Mouse (Mus musculus) forebrain, embryonic 16.5 days (tissue): ENCODE data around the gene Aco1. TPM values are rescaled to one million over a fixed set of nuclear protein-coding genes. Genes with fewer than 3 reads are reported as not detected.
A peak's percentile ranks its signal among the peaks of the same experiment; 100 is the strongest.

ENCODE experiments used
- ATAC-seq: fragments of 200-750 bp; cut with Nextera tagmentation; 2 replicates; pipeline ENCODE4 v1.8.0; 2017; ENCODE audit warnings: mild to moderate bottlenecking, moderate library complexity
- H3K27ac ChIP-seq: fragments of 300-500 bp; sonication (generic); 2 replicates; pipeline ENCODE4 v1.5.1; 2014; ENCODE audit warnings: low read length, control low read depth
- H3K27me3 ChIP-seq: fragments of 300-500 bp; sonication (generic); replicated peaks from 2 replicates; pipeline ENCODE4 v1.6.1; 2014; ENCODE audit warnings: low read length; ENCODE audit not compliant: control insufficient read depth, insufficient read depth
- H3K36me3 ChIP-seq: fragments of 300-500 bp; sonication (generic); 2 replicates; pipeline ENCODE4 v1.6.1; 2014; ENCODE audit not compliant: control insufficient read depth, insufficient read depth
- H3K4me1 ChIP-seq: fragments of 300-500 bp; sonication (generic); replicated peaks from 2 replicates; pipeline ENCODE4 v1.6.1; 2014; ENCODE audit warnings: low read length; ENCODE audit not compliant: control insufficient read depth, insufficient read depth
- H3K4me2 ChIP-seq: fragments of 300-500 bp; sonication (generic); 2 replicates; pipeline ENCODE4 v1.6.1; 2014; ENCODE audit warnings: mild to moderate bottlenecking, low read length, control low read depth
- H3K4me3 ChIP-seq: fragments of 300-500 bp; sonication (generic); replicated peaks from 2 replicates; pipeline ENCODE4 v1.5.1; 2014; ENCODE audit warnings: mild to moderate bottlenecking, low read length, control low read depth
- H3K9ac ChIP-seq: fragments of 300-500 bp; sonication (generic); replicated peaks from 2 replicates; pipeline ENCODE4 v1.6.1; 2014; ENCODE audit warnings: low read depth, low read length, control low read depth
- H3K9me3 ChIP-seq: fragments of 300-500 bp; sonication (generic); 2 replicates; pipeline ENCODE4 v1.6.1; 2016; ENCODE audit warnings: low read length; ENCODE audit not compliant: control insufficient read depth
- WGBS: fragments of 180-500 bp; shearing (Covaris S2); extraction: QIAGEN DNeasy Blood & Tissue Kit; methylation state at CpG from one replicate; pipeline ENCODE4 v1.1.7; 2014; 5-methylcytosine and 5-hydroxymethylcytosine counted together
- polyA plus RNA-seq: library from polyadenylated mRNA; unstranded; fragments of >200 nt; fragmentation: Nextera tagmentation; extraction: Ambion mirVana; gene quantifications from 2 replicates; pipeline ENCODE4 v1.2.1, GENCODE M21; 2015

The Aco1 gene
- polyA plus RNA-seq, 1 experiment from 2014 or later = 54.3 TPM

- no peak overlapping the region for H3K4me3 ChIP-seq
- no peak overlapping the region for H3K9ac ChIP-seq
- no peaks in the 10 kb centered on the region for H3K27me3 ChIP-seq
- no peaks in the 10 kb centered on the region for H3K9me3 ChIP-seq
- 91% methylated on average over 4 of the region's 4 CpGs for WGBS
- no peak overlapping the region for H3K27ac ChIP-seq
- H3K36me3 ChIP-seq = no peaks in the 10 kb centered on the region
- H3K4me1 ChIP-seq = no peaks in the 10 kb centered on the region
- H3K4me2 ChIP-seq = no peak overlapping the region
- no peak for ATAC-seq
Measured at GRCm38 (mm10) chr4:40136519-40136918, 6.4 kb upstream of the Aco1 start.

- Histone ChIP-seq H3K4me2 (no peak overlapping the region), H3K4me1 (peaks cover 15% of the 10 kb centered on the region), H3K9me3 (no peaks in the 10 kb centered on the region), H3K9ac (no peak overlapping the region), H3K36me3 (no peaks in the 10 kb centered on the region), H3K27me3 (no peaks in the 10 kb centered on the region), H3K4me3 (no peak overlapping the region), H3K27ac (no peak overlapping the region)
- no peak for ATAC-seq
- WGBS = 79% methylated on average over 3 of the region's 3 CpGs
Measured at GRCm38 (mm10) chr4:40139663-40140255, 3.1 kb upstream of the Aco1 start.

GRCm38 (mm10) chr4:40143533-40143871 lies 621 bp downstream of the Aco1 start:
- peak overlapping the region; percentile 91 for H3K27ac ChIP-seq
- peak overlapping the region; percentile 75 for H3K9ac ChIP-seq
- H3K9me3 ChIP-seq = no peaks in the 10 kb centered on the region
- peak overlapping the region; percentile 71 for H3K4me2 ChIP-seq
- no peaks in the 10 kb centered on the region for H3K36me3 ChIP-seq
- H3K4me1 ChIP-seq = peaks cover 20% of the 10 kb centered on the region
- WGBS = under 1% methylated on average over 27 of the region's 27 CpGs
- H3K27me3 ChIP-seq = no peaks in the 10 kb centered on the region
- peak overlapping the region; percentile 81 for H3K4me3 ChIP-seq
- no peak for ATAC-seq

GRCm38 (mm10) chr4:40144543-40144942 lies 1.7 kb downstream of the Aco1 start:
- Histone ChIP-seq H3K9ac (no peak overlapping the region), H3K27ac (no peak overlapping the region), H3K4me1 (peaks cover 20% of the 10 kb centered on the region), H3K4me3 (peak overlapping the region; percentile 81), H3K9me3 (no peaks in the 10 kb centered on the region), H3K4me2 (peak overlapping the region; percentile 71), H3K27me3 (no peaks in the 10 kb centered on the region), H3K36me3 (no peaks in the 10 kb centered on the region)
- WGBS = 20% methylated on average over 1 of the region's 1 CpGs
- ATAC-seq = no peak

GRCm38 (mm10) chr4:40144981-40145380 lies 2.1 kb downstream of the Aco1 start:
- Histone ChIP-seq H3K36me3 (no peaks in the 10 kb centered on the region), H3K27ac (no peak overlapping the region), H3K27me3 (no peaks in the 10 kb centered on the region), H3K4me1 (peaks cover 20% of the 10 kb centered on the region), H3K4me2 (peak overlapping the region; percentile 71), H3K9ac (no peak overlapping the region), H3K9me3 (no peaks in the 10 kb centered on the region), H3K4me3 (no peak overlapping the region)
- ATAC-seq = no peak
- 63% methylated on average over 3 of the region's 3 CpGs for WGBS

- no peak for ATAC-seq
- no peak overlapping the region for H3K27ac ChIP-seq
- no peak overlapping the region for H3K4me2 ChIP-seq
- H3K9me3 ChIP-seq = no peaks in the 10 kb centered on the region
- H3K4me3 ChIP-seq = no peak overlapping the region
- H3K4me1 ChIP-seq = peaks cover 13% of the 10 kb centered on the region
- 91% methylated on average over 5 of the region's 5 CpGs for WGBS
- H3K36me3 ChIP-seq = no peaks in the 10 kb centered on the region
- no peak overlapping the region for H3K9ac ChIP-seq
- H3K27me3 ChIP-seq = no peaks in the 10 kb centered on the region
Measured at GRCm38 (mm10) chr4:40148281-40148680, 5.4 kb downstream of the Aco1 start.

GRCm38 (mm10) chr4:40150046-40150445 lies 7.2 kb downstream of the Aco1 start:
- H3K4me3 ChIP-seq = no peak overlapping the region
- H3K27me3 ChIP-seq = no peaks in the 10 kb centered on the region
- peaks cover 1% of the 10 kb centered on the region; the same call in 1 of the 2 replicates for H3K4me1 ChIP-seq
- H3K9ac ChIP-seq = no peak overlapping the region
- no peaks in the 10 kb centered on the region for H3K36me3 ChIP-seq
- H3K4me2 ChIP-seq = no peak overlapping the region
- no peaks in the 10 kb centered on the region for H3K9me3 ChIP-seq
- H3K27ac ChIP-seq = no peak overlapping the region
- ATAC-seq = no peak
- 94% methylated on average over 7 of the region's 7 CpGs for WGBS

GRCm38 (mm10) chr4:40152771-40153170 lies 9.9 kb downstream of the Aco1 start:
- WGBS = 90% methylated on average over 2 of the region's 2 CpGs
- ATAC-seq = no peak
- no peak overlapping the region for H3K27ac ChIP-seq

GRCm38 (mm10) chr4:40153500-40153899 lies 10.6 kb downstream of the Aco1 start:
- WGBS = 94% methylated on average over 4 of the region's 4 CpGs
- Histone ChIP-seq H3K36me3 (no peaks in the 10 kb centered on the region), H3K4me3 (no peak overlapping the region), H3K27ac (no peak overlapping the region), H3K4me1 (no peaks in the 10 kb centered on the region), H3K27me3 (no peaks in the 10 kb centered on the region), H3K4me2 (no peak overlapping the region), H3K9ac (no peak overlapping the region), H3K9me3 (no peaks in the 10 kb centered on the region)
- no peak for ATAC-seq

More at GRCm38 (mm10) chr4:40152771-40153170, 9.9 kb downstream of the Aco1 start:
- Histone ChIP-seq H3K27me3 (no peaks in the 10 kb centered on the region), H3K9ac (no peak overlapping the region), H3K9me3 (no peaks in the 10 kb centered on the region), H3K4me1 (no peaks in the 10 kb centered on the region), H3K4me3 (no peak overlapping the region), H3K4me2 (no peak overlapping the region), H3K36me3 (no peaks in the 10 kb centered on the region)

GRCm38 (mm10) chr4:40154751-40155150 lies 11.9 kb downstream of the Aco1 start:
- Histone ChIP-seq H3K4me3 (no peak overlapping the region), H3K27ac (no peak overlapping the region), H3K9me3 (no peaks in the 10 kb centered on the region), H3K27me3 (no peaks in the 10 kb centered on the region), H3K4me2 (no peak overlapping the region), H3K4me1 (no peaks in the 10 kb centered on the region), H3K9ac (no peak overlapping the region), H3K36me3 (no peaks in the 10 kb centered on the region)
- WGBS = 94% methylated on average over 4 of the region's 4 CpGs
- no peak for ATAC-seq
